Mouse (Mus musculus): ENCODE measurements around the gene Lgr5.

Gene Lgr5

GRCm38 (mm10) chr10:115570577-115570976 is 17.0 kb downstream of the Lgr5 start:
- no peak for DNase-seq (ENCODE audit: low spot score in 2 of 2)

- DNase-seq (ENCODE audit: low spot score in 2 of 2): no peak
Measured at GRCm38 (mm10) chr10:115569712-115570491, 17.7 kb downstream of the Lgr5 start, which contains the start of gene A930009A15Rik. TSS of gene A930009A15Rik (plus strand) at chr10:115569986.

- no peak for DNase-seq (ENCODE audit: low spot score in 2 of 2)
Measured at GRCm38 (mm10) chr10:115563961-115564360, 23.6 kb downstream of the Lgr5 start.

- DNase-seq (ENCODE audit: low spot score in 2 of 2): no peak
Measured at GRCm38 (mm10) chr10:115562911-115563686, 24.5 kb downstream of the Lgr5 start.

GRCm38 (mm10) chr10:115561136-115561880 is 26.3 kb downstream of the Lgr5 start:
- no peak for DNase-seq (ENCODE audit: low spot score in 2 of 2)

GRCm38 (mm10) chr10:115556738-115557242 is 30.8 kb downstream of the Lgr5 start:
- DNase-seq (ENCODE audit: low spot score in 2 of 2): no peak

- DNase-seq (ENCODE audit: low spot score in 2 of 2): no peak
Measured at GRCm38 (mm10) chr10:115555191-115555765, 32.3 kb downstream of the Lgr5 start.

GRCm38 (mm10) chr10:115553352-115554113 is 34.0 kb downstream of the Lgr5 start:
- no peak for DNase-seq (ENCODE audit: low spot score in 2 of 2)

GRCm38 (mm10) chr10:115551069-115551468 is 36.5 kb downstream of the Lgr5 start:
- no peak for DNase-seq (ENCODE audit: low spot score in 2 of 2)

- DNase-seq (ENCODE audit: low spot score in 2 of 2): no peak
Measured at GRCm38 (mm10) chr10:115550253-115550652, 37.3 kb downstream of the Lgr5 start.

- no peak for DNase-seq (ENCODE audit: low spot score in 2 of 2)
Measured at GRCm38 (mm10) chr10:115542917-115543316, 44.7 kb downstream of the Lgr5 start.

GRCm38 (mm10) chr10:115530746-115531145 is 56.8 kb downstream of the Lgr5 start:
- no peak for DNase-seq (ENCODE audit: low spot score in 2 of 2)

GRCm38 (mm10) chr10:115529768-115530167 is 57.8 kb downstream of the Lgr5 start:
- DNase-seq (ENCODE audit: low spot score in 2 of 2): no peak

- no peak for DNase-seq (ENCODE audit: low spot score in 2 of 2)
Measured at GRCm38 (mm10) chr10:115528892-115529291, 58.7 kb downstream of the Lgr5 start.

- no peak for DNase-seq (ENCODE audit: low spot score in 2 of 2)
Measured at GRCm38 (mm10) chr10:115521081-115521451, 66.5 kb downstream of the Lgr5 start.

- DNase-seq (ENCODE audit: low spot score in 2 of 2): no peak
Measured at GRCm38 (mm10) chr10:115520200-115521080, 67.1 kb downstream of the Lgr5 start.

GRCm38 (mm10) chr10:115518845-115519244 is 68.7 kb downstream of the Lgr5 start:
- DNase-seq (ENCODE audit: low spot score in 2 of 2): no peak

- no peak for DNase-seq (ENCODE audit: low spot score in 2 of 2)
Measured at GRCm38 (mm10) chr10:115515503-115515902, 72.1 kb downstream of the Lgr5 start.

- DNase-seq (ENCODE audit: low spot score in 2 of 2): no peak
Measured at GRCm38 (mm10) chr10:115510959-115511358, 76.6 kb downstream of the Lgr5 start.
